Mouse (Mus musculus): ENCODE measurements around the gene Ppp1r3d. TPM values are rescaled to one million over a fixed set of nuclear protein-coding genes. Genes with fewer than 3 reads are reported as not detected.

Gene Ppp1r3d
- total RNA-seq, 1 experiment from 2014 or later: 56.3 TPM

DNA sequence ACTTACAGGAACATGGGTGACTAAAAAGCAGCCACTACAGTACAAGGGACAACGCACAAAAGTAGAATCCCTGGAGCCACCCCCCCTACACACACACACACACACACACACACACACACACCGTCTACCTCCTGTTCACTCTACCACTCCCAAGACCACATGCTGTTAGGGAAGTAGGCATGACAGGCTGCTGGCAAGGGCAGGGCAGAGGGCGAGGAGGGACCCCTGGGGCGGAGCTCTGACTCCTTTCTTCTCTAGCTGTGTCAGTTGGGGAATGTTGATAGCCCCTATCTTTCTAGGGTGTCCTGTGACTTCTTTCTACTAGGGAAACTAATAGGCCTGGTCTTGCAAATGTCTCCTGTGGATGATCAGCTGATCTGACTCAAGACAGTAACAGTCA, 2.7 kb upstream of the Ppp1r3d start:
- ATAC-seq (ENCODE audit: extremely low read depth, insufficient number of reproducible peaks, low FRiP score, poor library complexity, severe bottlenecking): no peak

DNA sequence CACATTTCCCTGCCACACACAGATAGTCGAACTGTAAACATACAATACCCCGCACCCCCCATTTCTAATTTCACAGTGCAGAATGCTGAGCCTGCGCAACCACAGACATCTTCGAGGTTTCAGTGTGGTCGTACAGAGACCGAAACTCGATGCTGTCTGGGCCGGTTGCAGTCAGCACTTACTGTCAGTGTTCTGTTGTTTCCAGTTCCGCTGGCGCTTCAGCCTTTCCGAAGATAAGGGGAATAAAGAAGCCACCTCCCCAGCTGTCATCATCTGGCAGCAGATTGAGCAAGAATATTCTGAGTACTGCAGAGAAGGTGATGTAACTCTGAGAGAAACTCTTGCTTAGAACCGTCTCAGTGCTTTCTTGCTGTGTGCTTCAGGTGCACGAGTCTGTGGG, 2.2 kb upstream of the Ppp1r3d start:
- peak; percentile 76 for ATAC-seq (ENCODE audit: extremely low read depth, insufficient number of reproducible peaks, low FRiP score, poor library complexity, severe bottlenecking)

DNA sequence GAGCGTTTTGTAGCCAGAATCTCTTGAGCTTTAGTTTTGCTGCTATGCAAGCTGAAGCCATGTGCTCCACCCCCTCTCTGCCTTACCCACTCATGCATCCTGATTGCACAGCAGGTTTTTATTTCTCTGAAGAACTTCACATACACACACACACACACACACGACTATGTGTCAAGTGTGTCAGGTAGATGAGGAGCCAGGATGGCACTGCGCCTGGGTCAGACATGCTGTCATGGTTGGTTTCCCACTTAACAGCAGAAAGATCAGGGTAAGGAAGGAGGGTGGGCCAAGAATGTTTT, 827 bp upstream of the Ppp1r3d start:
- ATAC-seq (ENCODE audit: extremely low read depth, insufficient number of reproducible peaks, low FRiP score, poor library complexity, severe bottlenecking): no peak

DNA sequence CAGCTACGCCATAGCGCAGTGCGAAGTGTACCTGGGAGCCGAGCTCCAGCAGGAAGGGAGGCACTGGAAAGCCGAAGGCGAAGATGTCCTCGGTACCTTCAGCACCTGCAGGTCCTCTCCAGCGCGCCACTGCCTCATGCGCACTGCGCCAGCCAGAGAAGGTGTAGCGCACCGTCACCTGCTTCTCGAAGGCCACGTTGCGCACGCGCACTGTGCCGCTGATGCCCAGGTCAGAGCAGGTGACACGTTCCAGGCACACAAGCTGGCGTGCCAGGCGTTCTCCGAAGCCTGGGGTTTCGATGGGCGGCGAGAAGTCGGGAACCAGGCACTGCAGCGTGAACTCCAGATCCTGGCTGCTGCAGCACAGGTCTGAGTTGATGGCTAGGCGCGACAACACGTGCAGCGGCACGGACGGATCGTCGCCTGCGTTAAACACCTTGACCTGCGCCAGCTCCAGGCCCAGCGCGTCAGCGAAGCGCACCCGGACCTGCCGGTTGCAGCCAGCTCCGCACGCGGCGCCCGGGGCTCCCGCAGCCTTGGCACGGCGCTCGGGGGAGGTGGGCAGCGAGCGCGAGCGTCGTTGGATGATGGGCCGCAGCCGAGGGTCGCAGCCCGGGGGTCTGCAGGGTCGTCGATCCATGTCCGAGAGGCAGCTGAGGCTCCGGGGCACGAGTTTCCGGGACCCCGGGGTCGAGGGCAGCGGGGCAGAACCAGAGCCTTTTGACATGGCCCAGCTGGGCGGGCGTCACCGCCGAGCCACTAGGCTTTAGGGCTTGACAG, 601 bp downstream of the Ppp1r3d start:
- no peak for ATAC-seq (ENCODE audit: extremely low read depth, insufficient number of reproducible peaks, low FRiP score, poor library complexity, severe bottlenecking)

- ATAC-seq (ENCODE audit: extremely low read depth, insufficient number of reproducible peaks, low FRiP score, poor library complexity, severe bottlenecking): no peak
Measured at GRCm38 (mm10) chr2:178413081-178413480, 1.2 kb downstream of the Ppp1r3d start.

DNA sequence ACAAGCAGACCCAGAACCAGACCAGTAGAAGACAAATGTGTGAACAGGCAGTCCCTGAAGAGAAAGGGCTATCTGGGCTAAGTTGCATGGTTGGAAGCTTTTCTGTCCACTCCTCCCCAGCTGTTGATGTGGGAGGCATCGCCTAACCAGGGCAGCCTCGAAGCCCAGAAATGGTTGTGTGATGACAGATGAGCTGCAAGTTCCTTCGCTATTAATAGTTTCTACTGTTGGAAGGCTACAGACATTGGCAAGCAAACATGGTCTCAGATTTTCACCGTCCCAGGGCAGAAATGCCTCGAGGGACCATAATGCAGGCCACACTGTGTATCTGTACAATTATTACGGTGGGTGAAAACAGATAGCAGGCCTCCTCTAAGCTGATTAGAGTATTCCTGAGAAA, 1.7 kb downstream of the Ppp1r3d start:
- no peak for ATAC-seq (ENCODE audit: extremely low read depth, insufficient number of reproducible peaks, low FRiP score, poor library complexity, severe bottlenecking)

GRCm38 (mm10) chr2:178410286-178410685, 4.0 kb downstream of the Ppp1r3d start:
- ATAC-seq (ENCODE audit: extremely low read depth, insufficient number of reproducible peaks, low FRiP score, poor library complexity, severe bottlenecking): no peak

DNA sequence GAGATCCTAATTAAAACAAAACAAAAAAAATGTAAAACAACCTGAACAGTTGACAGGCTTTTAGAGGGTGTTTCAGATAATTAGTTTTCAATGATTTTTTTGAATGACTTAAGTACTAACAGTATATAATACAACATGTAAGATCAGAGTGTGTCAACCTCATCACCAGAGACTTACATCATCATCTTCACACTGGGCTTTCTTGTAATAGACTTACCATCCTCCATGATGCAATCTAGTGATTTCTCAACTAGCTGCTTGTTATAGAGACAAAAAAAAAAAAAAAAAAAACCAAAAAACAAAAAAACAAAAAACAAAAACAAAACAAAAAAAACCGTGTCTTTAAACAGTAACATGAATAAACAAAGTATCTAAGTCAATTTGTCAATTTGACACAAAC, 5.2 kb downstream of the Ppp1r3d start:
- peak; percentile 76 for ATAC-seq (ENCODE audit: extremely low read depth, insufficient number of reproducible peaks, low FRiP score, poor library complexity, severe bottlenecking)

DNA sequence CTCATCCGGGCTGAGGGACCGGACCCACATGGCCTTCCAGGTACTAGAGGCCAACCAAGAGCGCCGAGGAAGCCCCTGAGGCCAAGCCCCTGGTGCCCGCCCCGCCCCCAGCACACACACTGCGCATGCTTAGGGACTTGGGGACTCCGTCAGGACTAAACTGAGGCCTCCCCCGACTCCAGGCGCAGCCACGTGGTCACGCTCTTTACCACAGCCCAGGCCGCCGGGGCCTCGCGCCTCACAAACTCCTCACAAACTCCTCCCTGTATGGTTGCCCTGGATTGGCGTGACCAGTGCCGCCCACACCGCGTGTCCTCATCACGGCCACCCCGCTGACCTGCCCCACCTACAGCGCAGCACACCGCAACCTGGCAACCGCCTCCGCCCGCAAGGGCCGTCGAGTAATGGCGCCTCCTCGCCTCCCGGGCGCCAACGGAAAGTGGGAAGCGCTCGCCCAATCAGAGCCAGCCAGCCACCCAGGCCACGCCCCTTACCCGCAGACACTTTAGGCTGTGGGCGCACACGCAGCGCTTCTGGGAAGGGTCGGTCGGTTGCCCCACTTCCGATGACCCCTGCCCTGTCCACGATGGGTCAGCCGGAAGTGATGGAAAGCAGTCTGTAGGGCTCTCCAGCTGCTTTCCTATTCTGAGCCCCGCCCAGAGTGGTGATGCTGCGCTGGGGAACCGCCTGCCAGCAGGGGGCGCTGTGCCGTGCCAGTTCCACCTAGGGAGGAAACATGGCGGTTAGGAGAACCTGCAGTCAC, 7.0 kb downstream of the Ppp1r3d start, which contains the start of gene Sycp2:
Sycp2 (minus strand) TSS at position 633 of the 763 bp plus-strand sequence.
- ATAC-seq (ENCODE audit: extremely low read depth, insufficient number of reproducible peaks, low FRiP score, poor library complexity, severe bottlenecking): peak; percentile 50; the same call in 1 of the 2 replicates

Other genes starting within 250 kb of the Ppp1r3d start
- 49.4 and 51.7 TPM in 2 replicates for gene Sycp2, start 6.8 kb downstream of the Ppp1r3d start, total RNA-seq (2017)
- 19.8 and 20.1 TPM in 2 replicates for gene Fam217b, start 52 bp upstream of the Ppp1r3d start, total RNA-seq (2017)
- not detected in 2 replicates for gene Cdh26, start 16.1 kb upstream of the Ppp1r3d start, total RNA-seq (2017)

Measured in neutrophil, adult 5-6 weeks (primary cell).